Mouse (Mus musculus) left cerebral cortex, postnatal 10 days (tissue): ENCODE measurements around the gene Spata2l. TPM values are rescaled to one million over a fixed set of nuclear protein-coding genes. Genes with fewer than 3 reads are reported as not detected.
A peak's percentile ranks its signal among the peaks of the same experiment; 100 is the strongest.
"Not testable (repeated sequence)": the region's sequence is repeated elsewhere in the genome, so short reads cannot be mapped to it uniquely, and the experiment has no call there.

Source experiments
- DNase-seq, 2 experiments: peaks; one replicate each; pipeline ENCODE4 v3.0.0; 2021 to 2022; ENCODE audit warnings: low spot score in 2 of 2, mixed read lengths in 1 of 2; ENCODE audit errors: extremely low spot score in 1 of 2
- intact Hi-C: fragments of 180-260 bp; cut with DNase I; formaldehyde crosslinking; loops from one replicate; pipeline ENCODE4 v1.15.1; 2025
- total RNA-seq, 2 experiments: library from RNA; stranded (reverse); gene quantifications; 2 replicates each; pipeline ENCODE4 v1.2.3; 2021

The Spata2l gene
- 100 to 1,000 TPM; 111 to 118 TPM for total RNA-seq

DNA sequence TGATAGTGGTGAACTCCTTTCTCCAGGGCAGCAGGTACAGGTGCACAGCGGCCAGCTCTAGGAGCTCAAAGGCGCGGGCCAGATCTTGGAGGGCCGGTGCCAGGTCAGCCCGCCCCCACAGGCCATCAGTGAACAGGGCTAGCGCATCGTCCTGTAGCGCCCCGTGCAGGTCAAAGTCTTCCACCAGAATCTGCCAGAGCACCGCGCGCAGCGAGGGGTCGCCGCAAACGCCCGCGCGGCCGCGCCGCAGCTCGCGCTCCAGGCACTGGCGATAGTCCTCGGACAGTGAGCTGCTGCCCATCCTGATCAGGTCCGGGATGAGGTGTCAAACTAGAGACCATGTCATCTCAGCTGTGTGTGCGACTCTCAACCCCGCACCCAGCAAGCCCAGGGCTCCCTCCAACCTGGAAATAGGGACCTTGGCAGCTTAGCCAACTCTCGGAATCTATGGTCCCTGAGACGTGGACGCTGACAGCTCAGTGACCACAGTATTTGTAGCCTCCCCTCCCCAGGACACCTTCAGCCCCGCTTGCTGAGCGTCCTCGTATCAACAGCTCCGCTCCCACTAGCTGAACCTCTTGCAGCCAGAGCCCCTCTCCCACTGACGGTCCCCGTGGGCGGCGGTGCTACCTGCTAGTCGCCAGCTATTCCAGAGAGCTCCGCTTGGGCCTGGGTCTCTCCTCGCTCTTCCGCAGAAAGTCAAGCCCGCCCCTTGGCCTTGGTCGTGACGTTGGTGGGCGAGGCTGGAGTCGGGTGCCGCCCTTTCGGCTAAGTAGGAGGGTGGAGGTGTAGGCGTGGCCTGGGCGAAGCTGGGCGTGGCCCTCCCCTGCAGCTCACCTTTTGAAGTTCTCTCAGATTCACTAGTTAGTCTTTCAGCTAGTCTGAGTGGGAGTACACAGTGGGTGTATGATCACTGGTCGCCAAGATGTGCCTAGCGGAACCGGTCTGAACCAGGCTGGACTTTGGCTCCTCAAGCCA, at the start of gene Spata2l:
Gene Spata2l, minus strand, starts transcription at position 714 of the 978 bp plus-strand sequence.
- intact Hi-C loops, result no loop called here
- peak; percentile 74 to 91 for DNase-seq

DNA sequence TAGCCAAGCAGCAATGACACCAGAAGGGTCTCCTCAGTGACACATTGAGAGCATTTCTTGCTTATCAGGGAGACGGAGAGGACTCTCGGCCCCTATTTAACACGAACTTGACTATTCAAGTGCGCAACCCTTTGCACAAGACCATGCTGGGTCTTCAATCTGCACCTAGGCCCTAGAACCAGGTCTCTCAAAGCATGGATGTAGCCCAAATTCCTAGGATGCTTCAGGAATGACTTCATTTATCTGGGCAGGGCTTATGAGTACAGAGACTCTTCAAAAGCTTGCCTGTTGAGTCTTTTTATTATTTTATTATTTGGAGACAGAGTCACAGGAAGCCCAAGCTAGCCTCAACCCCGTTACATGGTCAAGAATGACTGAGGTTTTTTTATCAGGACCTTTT, 48.5 kb upstream of the Spata2l start:
- intact Hi-C loops, result no loop called here

DNA sequence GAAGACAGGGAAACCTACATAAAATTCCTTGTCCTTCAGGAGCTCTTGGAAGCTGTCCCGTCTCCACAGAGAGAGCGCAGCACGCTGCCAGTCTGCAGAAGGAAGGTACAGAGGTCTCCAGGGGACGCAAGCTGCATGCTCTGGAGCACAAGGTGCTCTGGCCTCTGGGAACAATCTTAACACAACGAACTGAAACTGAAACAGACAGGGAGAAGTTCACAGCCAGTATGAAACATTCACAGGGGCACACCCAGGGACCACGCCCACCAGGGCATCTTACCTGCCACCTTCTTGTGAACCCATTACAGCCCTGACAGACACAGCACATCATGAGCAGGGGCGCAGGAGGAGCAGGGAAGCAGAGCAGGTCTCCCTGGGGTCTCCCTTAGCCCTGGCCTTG, 48.0 kb upstream of the Spata2l start:
- DNase-seq, result no peak
- intact Hi-C loops, result no loop called here

More for the DNA sequence above, 48.5 kb upstream of the Spata2l start:
- no peak for DNase-seq

GRCm38 (mm10) chr8:123282994-123283393, 47.0 kb upstream of the Spata2l start:
- intact Hi-C loops, DNase-seq: not testable (repeated sequence)

DNA sequence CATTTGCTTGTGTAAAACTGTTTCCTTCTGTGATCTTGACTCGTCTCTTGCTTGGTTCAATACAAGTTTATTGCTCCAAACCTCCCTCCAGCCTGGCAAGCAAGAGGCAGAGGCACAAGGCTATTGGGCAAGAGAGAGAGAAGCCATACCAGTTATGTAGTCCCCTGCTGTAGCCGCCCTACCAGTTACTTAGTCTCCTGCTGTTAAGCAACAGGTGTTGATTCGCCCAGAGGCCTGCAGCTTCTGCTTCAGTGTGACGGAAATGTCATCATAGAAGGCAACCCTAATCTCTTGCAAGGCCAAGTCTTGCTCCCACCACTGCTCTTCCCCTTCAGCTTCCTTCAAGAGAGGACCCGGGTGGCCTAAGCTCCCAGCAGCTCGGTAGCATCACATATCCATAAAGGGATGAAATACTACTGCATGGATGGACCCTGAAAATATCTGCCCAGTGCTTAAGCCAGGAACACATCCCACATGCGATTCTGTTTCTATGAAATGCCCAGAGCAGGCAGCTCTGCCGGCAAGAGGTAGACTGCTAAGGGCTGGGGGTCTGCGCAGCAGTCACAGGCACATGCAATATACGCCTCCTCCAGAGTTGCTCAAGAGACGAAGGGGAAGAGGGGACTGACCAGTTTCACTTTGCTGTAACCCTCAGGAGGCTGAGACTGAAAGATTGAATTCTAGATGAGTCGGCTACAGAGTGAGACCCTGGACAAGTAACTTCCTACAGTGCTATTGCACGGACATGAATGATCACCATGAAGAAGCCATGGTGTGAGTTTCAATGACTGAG, 44.5 kb upstream of the Spata2l start:
- intact Hi-C loops, result no loop called here
- DNase-seq, result no peak

GRCm38 (mm10) chr8:123279828-123280227, 43.8 kb upstream of the Spata2l start:
- intact Hi-C loops, result no loop called here
- no peak for DNase-seq

GRCm38 (mm10) chr8:123278445-123278844, 42.4 kb upstream of the Spata2l start:
- intact Hi-C loops, result no loop called here
- DNase-seq, result no peak

- intact Hi-C loops, result no loop called here
Measured at GRCm38 (mm10) chr8:123275096-123275495, 39.1 kb upstream of the Spata2l start.

DNA sequence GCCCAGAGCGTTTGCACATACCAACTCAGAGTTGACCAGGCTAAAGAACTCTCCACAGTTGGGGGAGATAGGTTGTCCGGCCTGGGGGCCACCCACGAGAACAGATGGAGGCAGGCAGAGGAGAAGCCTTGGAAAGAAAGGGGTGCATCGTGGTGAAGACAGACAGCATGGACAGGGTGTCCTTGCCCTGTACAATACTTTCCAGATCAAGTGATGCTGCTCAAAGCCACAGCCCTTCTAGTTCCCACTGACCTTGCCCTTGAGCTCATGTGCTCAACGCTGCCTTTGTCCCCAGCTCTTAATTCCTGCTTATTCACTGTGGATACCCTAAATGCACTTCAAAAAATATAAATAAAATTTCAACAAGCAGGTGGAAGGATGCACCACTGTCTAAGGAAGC, 38.4 kb upstream of the Spata2l start:
- intact Hi-C loops, result no loop called here
- DNase-seq, result no peak

More at GRCm38 (mm10) chr8:123275096-123275495, 39.1 kb upstream of the Spata2l start:
- DNase-seq, result no peak

DNA sequence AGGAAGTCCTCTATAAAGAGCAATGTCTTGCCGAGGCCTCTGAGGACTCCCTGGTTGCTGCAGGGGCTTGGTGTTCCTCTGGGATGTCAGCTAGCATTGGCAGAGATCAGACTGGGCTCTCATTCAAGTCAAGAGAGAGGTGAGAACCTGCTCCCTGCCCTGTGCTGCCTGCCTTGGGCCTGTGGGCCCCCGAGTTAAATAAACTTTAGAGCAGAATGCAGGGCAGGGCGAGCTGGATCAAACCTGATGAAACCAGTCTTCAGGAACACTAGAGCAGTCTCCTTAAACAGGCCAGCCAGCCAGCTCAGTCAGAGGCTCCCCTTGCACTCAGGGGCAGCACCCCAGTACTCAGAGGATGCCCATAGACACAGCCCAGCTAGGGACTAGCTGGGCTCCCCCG, 35.9 kb upstream of the Spata2l start:
- no peak for DNase-seq
- intact Hi-C loops, result no loop called here

GRCm38 (mm10) chr8:123271147-123271546, 35.1 kb upstream of the Spata2l start:
- DNase-seq, result no peak
- intact Hi-C loops, result no loop called here

DNA sequence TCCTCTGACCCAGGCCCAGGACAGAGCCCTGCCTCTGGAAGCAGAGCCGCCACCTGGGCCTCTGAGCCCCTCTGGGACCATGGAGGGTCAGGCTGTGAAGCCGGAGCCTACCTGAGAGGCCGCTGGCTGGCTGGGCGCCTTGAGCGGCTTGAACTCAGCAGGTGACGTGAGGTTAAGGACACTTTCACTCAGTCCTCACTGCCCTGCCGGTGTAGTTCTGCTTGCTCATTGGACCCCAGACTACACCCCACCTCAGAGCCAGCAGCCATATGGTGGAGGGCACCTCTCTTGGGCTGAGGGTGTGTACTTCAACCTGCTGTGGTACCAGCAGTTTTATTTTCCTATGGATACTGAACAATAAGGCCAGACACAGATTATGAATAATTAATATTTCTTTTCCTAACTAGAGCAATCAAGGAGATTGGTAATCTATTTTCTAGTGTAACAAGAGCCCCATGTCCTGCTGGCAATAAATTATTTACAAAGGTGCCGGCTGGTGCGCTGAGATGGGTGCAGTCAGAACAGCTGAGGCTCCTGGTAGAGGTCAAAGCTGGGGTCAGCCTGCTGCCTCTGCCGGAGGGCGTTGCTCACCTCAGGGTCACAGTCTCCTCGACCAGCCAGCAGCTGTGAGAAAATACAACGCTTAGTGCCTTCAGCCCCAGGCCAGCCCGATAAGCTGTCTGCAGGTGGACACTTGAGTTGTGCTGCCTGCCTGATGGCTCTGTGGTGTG, 32.1 kb upstream of the Spata2l start:
- intact Hi-C loops, result no loop called here
- no peak for DNase-seq

DNA sequence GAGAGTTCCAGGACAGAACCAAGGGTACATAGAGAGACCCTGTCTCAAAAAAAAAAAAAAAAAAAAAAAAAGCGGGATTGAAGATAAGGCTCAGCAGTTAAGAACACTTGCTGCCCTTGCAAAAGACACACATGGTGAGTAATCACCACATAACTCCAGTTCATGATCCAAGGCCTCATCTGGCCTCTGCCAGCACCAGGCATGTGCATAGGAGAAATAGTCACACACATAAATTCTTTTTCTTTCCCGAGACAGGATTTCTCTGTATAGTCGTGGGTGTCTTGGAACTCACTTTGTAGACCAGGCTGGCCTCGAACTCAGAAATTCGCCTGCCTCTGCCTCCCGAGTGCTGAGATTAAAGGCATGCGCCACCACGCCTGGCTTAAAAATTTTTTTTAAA, 21.6 kb upstream of the Spata2l start:
- not testable (repeated sequence) for DNase-seq
- intact Hi-C loops, result loop anchor here (10.0 kb wide), 1 partner anchor 107 kb away; no protein-coding TSS in a partner anchor

GRCm38 (mm10) chr8:123257114-123257513, 21.1 kb upstream of the Spata2l start:
- DNase-seq, result no peak
- intact Hi-C loops, result loop anchor here (10.0 kb wide), 1 partner anchor 108 kb away; no protein-coding TSS in a partner anchor

- intact Hi-C loops, result loop anchor here (10.0 kb wide), 1 partner anchor 110 kb away; no protein-coding TSS in a partner anchor
- no peak for DNase-seq
Measured at GRCm38 (mm10) chr8:123255170-123255569, 19.1 kb upstream of the Spata2l start.

GRCm38 (mm10) chr8:123254099-123254885, 18.3 kb upstream of the Spata2l start, which contains the start of the genes Zfp276 and Vps9d1:
Gene Zfp276 (plus strand): TSS chr8:123254195.
Gene Vps9d1 (minus strand): TSS chr8:123254348.
- intact Hi-C loops, result loop anchor here (10.0 kb wide), 1 partner anchor 111 kb away; no protein-coding TSS in a partner anchor
- peak; percentile 68 to 94 for DNase-seq

GRCm38 (mm10) chr8:123253451-123254098, 17.5 kb upstream of the Spata2l start:
- intact Hi-C loops, result loop anchor here (10.0 kb wide), 1 partner anchor 111 kb away; no protein-coding TSS in a partner anchor
- no peak for DNase-seq
